Mouse (Mus musculus) right cerebral cortex, postnatal 14 days (tissue): ENCODE results near the gene Stam.

ENCODE experiments used
- DNase-seq: peaks from one replicate; pipeline ENCODE4 v3.0.0; 2022

Gene Stam

GRCm38 (mm10) chr2:14127629-14128028 is 53.7 kb downstream of the Stam start:
- DNase-seq: no peak

GRCm38 (mm10) chr2:14130641-14131339 is 56.9 kb downstream of the Stam start:
- DNase-seq: no peak

- DNase-seq: no peak
These were observed 58.8 kb downstream of the Stam start for GRCm38 (mm10) chr2:14132468-14133326.

GRCm38 (mm10) chr2:14136906-14137305 is 63.0 kb downstream of the Stam start:
- DNase-seq: no peak

- DNase-seq: no peak
These were observed 65.7 kb downstream of the Stam start for GRCm38 (mm10) chr2:14139590-14139989.

GRCm38 (mm10) chr2:14140044-14140443 is 66.1 kb downstream of the Stam start:
- DNase-seq: no peak

- DNase-seq: no peak
These were observed 71.4 kb downstream of the Stam start for GRCm38 (mm10) chr2:14145311-14145710.

GRCm38 (mm10) chr2:14146913-14147312 is 73.0 kb downstream of the Stam start:
- DNase-seq: no peak

- DNase-seq: no peak
These were observed 76.9 kb downstream of the Stam start for GRCm38 (mm10) chr2:14150829-14151228.

GRCm38 (mm10) chr2:14151854-14152253 is 78.0 kb downstream of the Stam start:
- DNase-seq: no peak

GRCm38 (mm10) chr2:14159047-14159446 is 85.1 kb downstream of the Stam start:
- no peak for DNase-seq

GRCm38 (mm10) chr2:14159756-14160155 is 85.9 kb downstream of the Stam start:
- no peak for DNase-seq

- no peak for DNase-seq
These were observed 90.6 kb downstream of the Stam start for GRCm38 (mm10) chr2:14164459-14165030.

- DNase-seq: no peak
These were observed 91.2 kb downstream of the Stam start for GRCm38 (mm10) chr2:14165066-14165465.

- DNase-seq: no peak
These were observed 91.9 kb downstream of the Stam start for GRCm38 (mm10) chr2:14165618-14166344.

- no peak for DNase-seq
These were observed 93.8 kb downstream of the Stam start for GRCm38 (mm10) chr2:14167721-14168120.

- no peak for DNase-seq
These were observed 100.4 kb downstream of the Stam start, which contains the start of gene Tmem236 for GRCm38 (mm10) chr2:14174334-14174733. Tmem236 (plus strand) TSS chr2:14174523.

- DNase-seq: no peak
These were observed 102.7 kb downstream of the Stam start for GRCm38 (mm10) chr2:14176460-14177193.

- DNase-seq: no peak
These were observed 110.5 kb downstream of the Stam start for GRCm38 (mm10) chr2:14184375-14184774.

GRCm38 (mm10) chr2:14190684-14191083 is 116.8 kb downstream of the Stam start:
- DNase-seq: no peak

GRCm38 (mm10) chr2:14191601-14192000 is 117.7 kb downstream of the Stam start:
- no peak for DNase-seq

GRCm38 (mm10) chr2:14192046-14192445 is 118.1 kb downstream of the Stam start:
- no peak for DNase-seq
